Mouse (Mus musculus) hindbrain, embryonic 13.5 days (tissue): ENCODE measurements around the gene B3gntl1. TPM values are rescaled to one million over a fixed set of nuclear protein-coding genes. Genes with fewer than 3 reads are reported as not detected.
A peak's percentile ranks its signal among the peaks of the same experiment; 100 is the strongest.
"Not testable (repeated sequence)": the region's sequence is repeated elsewhere in the genome, so short reads cannot be mapped to it uniquely, and the experiment has no call there.

ENCODE experiments used
- ATAC-seq: fragments of 200-750 bp; cut with Nextera tagmentation; 2 replicates; pipeline ENCODE4 v1.8.0; 2017; ENCODE audit warnings: moderate TSS enrichment; ENCODE audit not compliant: low FRiP score
- H3K27ac ChIP-seq: fragments of 300-500 bp; sonication (generic); 2 replicates; pipeline ENCODE4 v1.5.1; 2015; ENCODE audit warnings: inconsistent platforms, mild to moderate bottlenecking, moderate library complexity
- H3K27me3 ChIP-seq: fragments of 300-500 bp; sonication (generic); 2 replicates; pipeline ENCODE4 v1.6.1; 2015; ENCODE audit warnings: mild to moderate bottlenecking, inconsistent platforms
- H3K36me3 ChIP-seq: fragments of 300-500 bp; sonication (generic); 2 replicates; pipeline ENCODE4 v1.6.1; 2015; ENCODE audit warnings: mild to moderate bottlenecking, inconsistent platforms
- H3K4me1 ChIP-seq: fragments of 300-500 bp; sonication (generic); replicated peaks from 2 replicates; pipeline ENCODE4 v1.6.1; 2015; ENCODE audit warnings: inconsistent platforms
- H3K4me2 ChIP-seq: fragments of 300-500 bp; sonication (generic); 2 replicates; pipeline ENCODE4 v1.6.1; 2015; ENCODE audit warnings: inconsistent platforms, mild to moderate bottlenecking, moderate library complexity
- H3K4me3 ChIP-seq: fragments of 300-500 bp; sonication (generic); 2 replicates; pipeline ENCODE4 v1.5.1; 2015; ENCODE audit warnings: mild to moderate bottlenecking, inconsistent platforms
- H3K9ac ChIP-seq: fragments of 300-500 bp; sonication (generic); 2 replicates; pipeline ENCODE4 v1.6.1; 2015; ENCODE audit warnings: mild to moderate bottlenecking, inconsistent platforms
- H3K9me3 ChIP-seq: fragments of 300-500 bp; sonication (generic); 2 replicates; pipeline ENCODE4 v1.6.1; 2016; ENCODE audit warnings: inconsistent platforms
- WGBS: fragments of 180-500 bp; shearing (Covaris S2); methylation state at CpG from one replicate; pipeline ENCODE4 v1.1.7; 2015; 5-methylcytosine and 5-hydroxymethylcytosine counted together
- polyA plus RNA-seq: library from polyadenylated mRNA; unstranded; fragments of >200 nt; fragmentation: Nextera tagmentation; extraction: Ambion mirVana; gene quantifications from 2 replicates; pipeline ENCODE4 v1.2.1, GENCODE M21; 2015

Gene B3gntl1
- polyA plus RNA-seq, 1 experiment from 2014 or later: 6.4 TPM

DNA sequence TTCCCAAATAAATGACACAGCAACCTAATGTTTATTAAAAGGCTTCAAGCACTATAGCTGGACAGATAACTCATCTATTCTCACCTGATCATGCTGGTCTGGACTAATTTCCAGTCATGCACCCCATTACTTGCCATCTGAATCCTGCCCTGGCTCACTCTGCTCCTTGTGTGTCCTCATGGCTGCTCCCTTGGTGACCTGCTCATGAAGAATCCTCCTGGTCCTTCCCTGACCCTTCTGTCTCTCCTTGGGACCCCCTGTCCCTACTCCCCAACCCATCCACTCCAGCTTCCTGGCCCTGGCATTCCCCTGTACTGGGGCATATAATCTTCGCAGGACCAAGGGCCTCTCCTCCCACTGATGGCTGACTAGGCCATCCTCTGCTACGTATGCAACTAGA lies 3.9 kb upstream of the B3gntl1 start:
- Histone ChIP-seq H3K4me3 (no peak overlapping the region), H3K36me3 (no peaks in the 10 kb centered on the region), H3K9ac (no peak overlapping the region), H3K4me2 (no peak overlapping the region), H3K27ac (no peak overlapping the region), H3K9me3 (no peaks in the 10 kb centered on the region), H3K4me1 (peaks cover 11% of the 10 kb centered on the region), H3K27me3 (no peaks in the 10 kb centered on the region)
- 95% methylated on average over 2 of the region's 2 CpGs for WGBS
- no peak for ATAC-seq

DNA sequence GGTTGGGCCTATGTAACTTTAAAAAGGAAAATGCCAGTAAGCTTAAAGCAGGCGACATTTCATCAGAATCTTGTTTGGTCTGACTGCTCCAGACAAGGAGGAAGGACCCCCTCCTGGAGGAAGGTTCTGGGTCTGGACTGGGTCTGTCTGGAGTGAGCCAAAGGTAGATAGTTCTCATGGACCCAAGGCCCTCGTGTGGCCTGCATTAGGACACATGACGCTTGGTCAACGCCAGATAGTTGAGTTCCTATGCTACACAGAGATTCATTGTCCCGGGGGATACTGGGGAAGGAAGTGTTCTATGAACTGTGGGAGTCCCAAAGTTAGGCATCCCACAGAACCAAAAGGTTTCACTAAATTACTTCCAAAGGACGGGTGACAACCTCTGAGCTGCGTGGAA lies 676 bp upstream of the B3gntl1 start:
- Histone ChIP-seq H3K36me3 (peaks cover 1% of the 10 kb centered on the region), H3K9ac (peak overlapping the region; percentile 70), H3K9me3 (no peaks in the 10 kb centered on the region), H3K27ac (peak overlapping the region; percentile 83), H3K4me1 (peaks cover 11% of the 10 kb centered on the region), H3K4me3 (peak overlapping the region; percentile 67), H3K27me3 (no peaks in the 10 kb centered on the region), H3K4me2 (peak overlapping the region; percentile 77)
- peak; percentile 16; the same call in 1 of the 2 replicates for ATAC-seq
- WGBS: 78% methylated on average over 7 of the region's 7 CpGs

DNA sequence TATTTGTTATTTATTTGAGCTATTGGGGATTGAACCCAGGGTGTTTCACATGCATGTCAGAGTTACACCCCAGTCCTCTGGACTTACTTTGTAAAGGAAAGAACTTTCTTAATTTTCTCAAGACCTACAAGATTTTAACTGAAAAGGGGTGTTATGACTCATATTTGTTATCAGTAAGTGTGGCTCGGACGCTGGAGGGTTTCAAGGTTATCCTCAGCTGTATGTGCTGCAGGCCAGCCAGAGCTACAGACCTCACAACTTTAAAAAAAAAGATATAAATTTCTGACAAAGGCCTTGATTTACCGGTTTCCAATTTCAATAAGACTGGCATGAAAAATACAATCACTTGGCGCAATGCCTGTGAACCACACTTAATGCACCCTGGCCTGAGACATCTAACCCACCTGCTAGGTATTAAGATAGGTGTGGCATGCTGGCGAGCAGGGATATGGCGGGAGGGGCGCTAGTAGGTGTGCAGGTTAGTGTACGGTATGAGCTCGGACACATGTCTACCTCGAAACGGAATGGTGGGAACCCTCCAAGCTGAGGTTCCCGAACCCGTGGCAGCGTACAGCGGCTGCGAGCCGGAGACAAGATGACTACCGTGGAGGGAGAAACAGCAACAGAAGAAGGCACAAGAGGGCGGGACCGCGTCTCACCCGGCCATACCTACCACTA lies 502 bp downstream of the B3gntl1 start:
- H3K27ac ChIP-seq: peak overlapping the region; percentile 95
- WGBS: 4% methylated on average over 22 of the region's 22 CpGs

DNA sequence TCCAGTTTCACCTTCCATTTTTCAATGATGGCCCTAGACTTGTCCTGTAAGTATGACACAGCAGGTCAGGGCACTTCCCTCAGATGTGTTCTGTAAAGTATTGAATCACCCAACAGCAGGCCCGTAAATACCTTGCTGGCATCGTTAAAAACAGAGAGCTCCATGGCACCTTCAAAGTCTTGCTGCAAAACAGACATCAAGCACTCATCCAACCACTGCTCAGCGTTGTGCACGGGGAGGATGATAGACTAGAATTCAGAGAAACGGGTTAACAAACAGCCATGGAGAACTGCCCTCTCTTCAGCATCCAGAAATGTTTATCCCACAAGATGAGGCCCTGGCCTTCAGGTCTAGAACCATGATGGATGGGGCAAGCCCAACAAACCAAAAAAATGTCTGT lies 2.0 kb downstream of the B3gntl1 start:
- no peak for ATAC-seq
- H3K27ac ChIP-seq: no peak overlapping the region
- H3K9me3 ChIP-seq: no peaks in the 10 kb centered on the region
- peaks cover 11% of the 10 kb centered on the region for H3K4me1 ChIP-seq
- 96% methylated on average over 5 of the region's 5 CpGs for WGBS
- no peak overlapping the region for H3K4me2 ChIP-seq
- H3K27me3 ChIP-seq: no peaks in the 10 kb centered on the region
- no peak overlapping the region for H3K9ac ChIP-seq
- no peak overlapping the region for H3K4me3 ChIP-seq
- H3K36me3 ChIP-seq: peaks cover 4% of the 10 kb centered on the region

More for the DNA sequence above, 502 bp downstream of the B3gntl1 start:
- H3K4me2 ChIP-seq: peak overlapping the region; percentile 77
- H3K9ac ChIP-seq: peak overlapping the region; percentile 84
- H3K4me3 ChIP-seq: peak overlapping the region; percentile 67
- ATAC-seq: peak; percentile 82
- H3K36me3 ChIP-seq: peaks cover 4% of the 10 kb centered on the region
- H3K4me1 ChIP-seq: peaks cover 11% of the 10 kb centered on the region
- H3K27me3 ChIP-seq: no peaks in the 10 kb centered on the region
- H3K9me3 ChIP-seq: no peaks in the 10 kb centered on the region

DNA sequence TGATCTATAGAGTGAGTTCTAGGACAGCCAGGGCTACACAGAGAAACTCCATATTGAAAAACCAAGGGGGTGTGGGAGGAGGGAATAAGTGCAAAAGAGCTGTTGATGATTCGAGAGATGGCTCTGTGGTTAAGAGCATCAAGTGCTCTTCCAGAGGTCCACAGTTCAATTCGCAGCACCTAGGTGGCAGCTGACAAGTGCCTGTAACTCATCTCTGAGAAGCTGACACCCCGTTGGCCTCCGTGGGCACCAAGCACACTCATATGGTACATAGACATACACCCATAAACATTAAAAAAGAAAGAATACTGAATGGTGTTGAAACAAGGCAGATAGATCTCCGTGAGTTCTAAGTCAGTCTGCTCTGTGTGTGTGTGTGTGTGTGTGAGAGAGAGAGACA lies 4.2 kb downstream of the B3gntl1 start:
- no peaks in the 10 kb centered on the region for H3K27me3 ChIP-seq
- H3K4me3 ChIP-seq: no peak overlapping the region
- H3K4me1 ChIP-seq: peaks cover 11% of the 10 kb centered on the region
- H3K27ac ChIP-seq: no peak overlapping the region
- H3K9ac ChIP-seq: no peak overlapping the region
- H3K9me3 ChIP-seq: no peaks in the 10 kb centered on the region
- H3K36me3 ChIP-seq: peaks cover 4% of the 10 kb centered on the region
- no peak for ATAC-seq
- no peak overlapping the region for H3K4me2 ChIP-seq
- 94% methylated on average over 5 of the region's 5 CpGs for WGBS

DNA sequence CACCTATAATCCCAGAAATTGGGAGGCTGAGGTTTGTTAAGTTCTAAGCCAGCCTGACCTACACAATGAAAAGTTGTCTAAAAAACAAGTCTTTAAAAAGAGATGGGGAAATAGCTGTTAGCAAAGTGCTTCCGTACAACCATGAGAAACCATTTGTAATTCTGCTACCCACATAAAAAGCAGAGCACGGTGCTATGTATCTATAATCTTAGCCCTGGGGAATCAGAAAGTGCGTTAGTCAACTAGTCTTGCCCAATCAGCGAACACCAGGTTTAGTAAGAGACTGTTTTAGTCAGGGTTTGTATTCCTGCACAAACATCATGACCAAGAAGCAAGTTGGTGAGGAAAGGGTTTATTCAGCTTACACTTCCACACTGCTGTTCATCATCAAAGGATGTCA lies 5.4 kb downstream of the B3gntl1 start:
- no peaks in the 10 kb centered on the region for H3K9me3 ChIP-seq
- peaks cover 10% of the 10 kb centered on the region for H3K36me3 ChIP-seq
- no peaks in the 10 kb centered on the region for H3K27me3 ChIP-seq
- peaks cover 6% of the 10 kb centered on the region for H3K4me1 ChIP-seq
- no peak overlapping the region for H3K4me3 ChIP-seq
- no peak overlapping the region for H3K4me2 ChIP-seq
- no peak overlapping the region for H3K27ac ChIP-seq
- H3K9ac ChIP-seq: no peak overlapping the region
- ATAC-seq: no peak
- WGBS: 96% methylated on average over 4 of the region's 4 CpGs

DNA sequence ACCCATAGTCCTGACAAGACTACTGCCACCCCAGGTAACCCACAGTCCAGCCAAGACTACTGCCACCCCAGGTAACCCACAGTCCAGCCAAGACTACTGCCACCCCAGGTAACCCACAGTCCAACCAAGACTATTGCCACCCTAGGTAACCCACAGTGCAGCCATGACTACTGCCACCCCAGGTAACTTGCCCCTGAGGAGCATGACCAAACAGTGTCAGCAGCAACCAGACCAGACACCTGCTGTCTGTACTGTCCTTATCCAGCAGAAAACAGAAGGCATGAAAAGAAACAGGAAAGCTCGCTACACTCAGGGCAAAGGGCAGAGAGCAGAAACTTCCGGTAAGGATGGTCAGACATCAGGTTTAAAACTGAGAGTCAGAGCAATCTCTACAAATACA lies 11.8 kb downstream of the B3gntl1 start:
- H3K9me3 ChIP-seq: no peaks in the 10 kb centered on the region

DNA sequence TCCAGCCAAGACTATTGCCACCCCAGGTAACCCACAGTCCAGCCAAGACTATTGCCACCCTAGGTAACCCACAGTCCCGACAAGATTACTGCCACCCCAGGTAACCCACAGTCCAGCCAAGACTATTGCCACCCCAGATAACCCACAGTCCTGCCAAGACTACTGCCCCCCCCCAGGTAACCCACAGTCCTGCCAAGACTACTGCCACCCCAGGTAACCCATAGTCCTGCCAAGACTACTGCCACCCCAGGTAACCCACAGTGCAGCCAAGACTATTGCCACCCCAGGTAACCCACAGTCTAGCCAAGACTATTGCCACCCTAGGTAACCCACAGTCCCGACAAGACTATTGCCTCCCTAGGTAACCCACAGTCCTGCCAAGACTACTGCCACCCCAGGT lies 12.3 kb downstream of the B3gntl1 start:
- not testable (repeated sequence) for H3K9ac ChIP-seq, H3K27ac ChIP-seq, ATAC-seq, H3K4me3 ChIP-seq, H3K9me3 ChIP-seq, H3K4me1 ChIP-seq, H3K27me3 ChIP-seq, H3K4me2 ChIP-seq
- peaks cover 16% of the 10 kb centered on the region; the same call in 1 of the 2 replicates for H3K36me3 ChIP-seq
- WGBS: 100% methylated on average over 2 of the region's 2 CpGs

More for the DNA sequence above, 11.8 kb downstream of the B3gntl1 start:
- H3K27me3 ChIP-seq: no peaks in the 10 kb centered on the region
- H3K27ac ChIP-seq: no peak overlapping the region
- no peaks in the 10 kb centered on the region for H3K4me1 ChIP-seq
- no peak overlapping the region for H3K4me3 ChIP-seq
- H3K9ac ChIP-seq: no peak overlapping the region
- 89% methylated on average over 2 of the region's 2 CpGs for WGBS
- no peak for ATAC-seq
- H3K4me2 ChIP-seq: no peak overlapping the region
- peaks cover 14% of the 10 kb centered on the region; the same call in 1 of the 2 replicates for H3K36me3 ChIP-seq

DNA sequence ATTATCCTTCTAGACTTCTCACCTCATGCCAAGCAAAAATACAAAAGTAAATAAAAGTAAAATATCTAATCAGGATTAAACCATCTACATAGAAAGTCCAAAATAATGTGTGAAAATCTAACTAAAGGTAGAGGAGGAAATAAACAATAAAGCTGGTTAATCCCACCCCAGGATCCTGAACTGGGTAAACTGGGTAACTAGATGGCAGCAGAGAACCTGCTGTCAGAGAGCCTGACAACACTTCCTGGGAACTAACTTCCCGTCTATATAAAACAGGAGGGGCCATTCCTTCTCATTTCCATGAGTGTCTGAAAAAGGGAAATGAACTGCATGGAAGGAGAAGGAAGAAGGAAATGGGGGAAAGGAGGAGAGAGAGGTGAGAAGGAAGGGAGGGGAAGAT lies 14.8 kb downstream of the B3gntl1 start:
- Histone ChIP-seq H3K4me3 (no peak overlapping the region), H3K27me3 (no peaks in the 10 kb centered on the region), H3K4me1 (no peaks in the 10 kb centered on the region), H3K27ac (no peak overlapping the region), H3K9me3 (no peaks in the 10 kb centered on the region), H3K9ac (no peak overlapping the region), H3K36me3 (peaks cover 13% of the 10 kb centered on the region; the same call in 1 of the 2 replicates), H3K4me2 (no peak overlapping the region)
- ATAC-seq: no peak
- WGBS: 50% methylated on average over 1 of the region's 1 CpGs

DNA sequence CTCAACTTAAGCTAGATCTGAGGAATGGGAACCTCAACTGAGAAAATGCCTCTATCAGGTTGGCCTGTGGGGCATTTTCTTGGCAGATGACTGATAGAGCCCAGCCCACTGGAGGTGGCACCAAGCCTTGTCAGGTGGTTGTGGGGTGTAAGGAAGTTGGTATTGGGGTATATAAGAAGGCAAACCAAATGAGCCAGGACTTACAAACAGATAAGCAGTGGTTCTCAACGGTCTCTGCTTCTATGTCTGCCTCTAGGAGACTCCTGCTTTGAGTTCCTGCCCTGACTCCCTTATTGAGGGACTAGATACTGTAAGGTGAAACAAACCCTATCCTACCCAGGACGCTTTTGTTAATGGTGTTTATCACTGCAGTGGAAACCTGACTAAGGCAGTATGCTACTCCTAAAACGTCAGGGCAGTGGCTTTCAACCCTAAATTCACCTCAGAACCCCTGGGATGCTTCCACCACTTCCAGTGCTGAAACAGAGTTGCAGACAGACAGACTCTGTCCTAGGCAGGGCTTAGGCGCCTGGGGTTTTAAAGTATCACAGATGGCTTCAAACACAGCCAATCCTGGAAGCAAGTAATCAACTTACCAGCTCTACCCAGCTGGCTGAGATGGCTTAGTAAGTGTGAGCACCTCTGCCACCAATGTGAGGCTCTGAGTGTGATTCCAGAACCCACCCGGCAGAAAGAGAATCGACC lies 17.0 kb downstream of the B3gntl1 start:
- Histone ChIP-seq H3K9me3 (no peaks in the 10 kb centered on the region), H3K4me1 (no peaks in the 10 kb centered on the region), H3K9ac (no peak overlapping the region)

DNA sequence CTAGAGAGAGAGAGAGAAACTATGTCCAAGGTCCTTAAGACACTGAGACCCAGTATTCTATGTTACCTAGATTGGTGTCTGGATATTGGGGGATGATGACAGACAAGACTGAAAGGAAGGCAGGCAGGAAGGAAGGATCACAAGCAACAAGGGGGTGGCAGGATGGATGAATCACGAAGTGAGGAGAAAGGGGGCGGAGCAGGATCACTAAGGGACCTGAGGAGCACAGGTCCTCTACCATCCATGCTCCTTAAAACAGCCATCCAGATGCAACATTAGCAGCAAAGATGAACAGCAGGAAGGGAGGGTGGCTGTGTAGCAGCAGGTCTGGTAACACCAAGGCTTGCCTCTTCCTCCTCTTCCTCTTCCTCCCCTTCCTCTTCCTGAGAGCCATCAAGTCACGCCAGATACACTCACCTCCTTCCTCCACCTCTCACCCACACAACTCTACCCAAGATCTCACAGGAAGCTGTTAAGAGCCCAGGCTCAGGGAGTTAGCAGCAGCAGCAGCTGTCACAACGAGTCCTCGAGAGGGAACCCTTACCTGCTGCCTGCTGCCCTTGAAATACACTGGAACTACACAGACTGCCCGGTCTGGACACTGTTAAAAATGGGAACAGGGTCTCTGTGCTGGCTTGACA lies 17.7 kb downstream of the B3gntl1 start:
- no peaks in the 10 kb centered on the region for H3K9me3 ChIP-seq
- no peak overlapping the region for H3K4me3 ChIP-seq
- no peak for ATAC-seq
- 83% methylated on average over 6 of the region's 6 CpGs for WGBS
- H3K9ac ChIP-seq: no peak overlapping the region
- no peaks in the 10 kb centered on the region for H3K27me3 ChIP-seq
- H3K36me3 ChIP-seq: peaks cover 3% of the 10 kb centered on the region; the same call in 1 of the 2 replicates
- H3K27ac ChIP-seq: no peak overlapping the region
- H3K4me1 ChIP-seq: no peaks in the 10 kb centered on the region
- no peak overlapping the region for H3K4me2 ChIP-seq

More for the DNA sequence above, 17.0 kb downstream of the B3gntl1 start:
- no peak for ATAC-seq
- peaks cover 3% of the 10 kb centered on the region; the same call in 1 of the 2 replicates for H3K36me3 ChIP-seq
- WGBS: 85% methylated on average over 6 of the region's 6 CpGs
- no peak overlapping the region for H3K4me2 ChIP-seq
- no peak overlapping the region for H3K4me3 ChIP-seq
- H3K27me3 ChIP-seq: no peaks in the 10 kb centered on the region
- H3K27ac ChIP-seq: no peak overlapping the region

DNA sequence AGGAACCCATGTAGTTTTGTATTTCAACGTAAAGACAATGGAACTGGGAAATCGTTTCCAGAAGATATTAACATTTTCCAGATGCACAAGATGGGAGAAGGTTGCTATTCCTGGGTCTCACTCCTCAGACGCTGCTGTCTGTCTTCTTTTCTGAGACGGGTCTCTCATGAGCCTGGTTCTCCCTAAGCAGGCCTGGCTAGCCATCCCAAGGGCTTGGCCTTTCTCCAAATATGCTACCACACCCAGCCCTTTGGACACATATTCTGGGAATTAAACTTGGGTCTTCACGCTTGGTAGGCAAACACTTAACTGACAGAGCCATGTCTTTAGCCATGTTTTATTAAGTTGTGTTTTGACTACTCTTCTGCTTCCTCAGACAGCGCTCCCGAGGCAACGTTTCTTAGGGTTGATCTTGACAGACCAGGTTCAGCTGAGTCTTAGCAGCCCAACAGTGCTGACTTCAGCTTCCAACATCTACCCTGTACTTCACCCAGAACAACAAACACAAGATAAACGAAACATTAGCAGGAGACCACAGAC lies 18.5 kb downstream of the B3gntl1 start:
- Histone ChIP-seq H3K4me1 (no peaks in the 10 kb centered on the region), H3K4me3 (no peak overlapping the region), H3K9ac (no peak overlapping the region), H3K27ac (no peak overlapping the region), H3K9me3 (no peaks in the 10 kb centered on the region), H3K27me3 (no peaks in the 10 kb centered on the region), H3K36me3 (0 out of 2 replicates have a peak, but pooled peaks cover 6% of the 10 kb centered on the region), H3K4me2 (no peak overlapping the region)
- 86% methylated on average over 9 of the region's 9 CpGs for WGBS
- ATAC-seq: no peak
